Mouse (Mus musculus) G1E (cell line): ENCODE measurements around the gene Tecpr2. TPM values are rescaled to one million over a fixed set of nuclear protein-coding genes. Genes with fewer than 3 reads are reported as not detected.

Source experiments
- ATAC-seq: 2 replicates; pipeline ENCODE4 v1.8.0; 2016; ENCODE audit warnings: mild to moderate bottlenecking; ENCODE audit not compliant: insufficient number of reproducible peaks, poor library complexity, low FRiP score, severe bottlenecking; ENCODE audit errors: extremely low read depth
- DNase-seq: peaks from one replicate; pipeline ENCODE4 v3.0.0; 2012; ENCODE audit warnings: low spot score
- H3K27me3 ChIP-seq: 2 replicates; pipeline ENCODE4 v1.6.1; 2012; ENCODE audit warnings: mild to moderate bottlenecking, low read length, inconsistent platforms; ENCODE audit not compliant: insufficient read depth
- H3K36me3 ChIP-seq: replicated peaks from 2 replicates; pipeline ENCODE3; 2012; ENCODE audit warnings: mild to moderate bottlenecking, inconsistent platforms
- H3K4me1 ChIP-seq: 2 replicates; pipeline ENCODE4 v1.6.1; 2012; ENCODE audit warnings: low read depth, low read length, inconsistent platforms, mixed read lengths; ENCODE audit not compliant: insufficient read depth
- H3K4me3 ChIP-seq: 2 replicates; pipeline ENCODE4 v1.5.1; 2012; ENCODE audit warnings: low read depth, mild to moderate bottlenecking, inconsistent platforms, low read length, moderate library complexity, mixed read lengths
- H3K9me3 ChIP-seq: replicated peaks from 2 replicates; pipeline ENCODE4 v1.6.1; 2012; ENCODE audit warnings: inconsistent platforms
- CTCF ChIP-seq: IDR thresholded peaks from 2 replicates; pipeline ENCODE4 v1.5.1; 2012; ENCODE audit warnings: low read depth, low read length, inconsistent platforms, mixed read lengths
- GATA1 ChIP-seq: IDR thresholded peaks from 2 replicates; pipeline ENCODE4 v1.6.1; 2012; ENCODE audit warnings: borderline replicate concordance, low read length, inconsistent platforms, mixed read lengths
- GATA2 ChIP-seq: IDR thresholded peaks from 2 replicates; pipeline ENCODE4 v1.6.1; 2012; ENCODE audit warnings: low read depth, low read length, inconsistent platforms, borderline replicate concordance
- POLR2AphosphoS5 ChIP-seq: IDR thresholded peaks from 2 replicates; pipeline ENCODE4 v1.6.1; 2012; ENCODE audit warnings: low read depth, low read length, inconsistent platforms; ENCODE audit not compliant: insufficient replicate concordance
- TAL1 ChIP-seq: conservative IDR thresholded peaks from 2 replicates; pipeline ENCODE4 v1.6.1; 2012; ENCODE audit warnings: low read depth, low read length, inconsistent platforms, mixed read lengths
- polyA plus RNA-seq: library from polyadenylated mRNA; stranded (reverse); fragments of >175 nt; gene quantifications from 2 replicates; pipeline ENCODE4 v1.2.3, GENCODE M21; 2012
- total RNA-seq, 2 experiments: library from RNA; stranded (forward) in 1 of 2; stranded (reverse) in 1 of 2; fragments of 200-1000 nt in 1 of 2; fragments of >200 nt in 1 of 2; fragmentation: Nextera tagmentation in 1 of 2; gene quantifications; 2 replicates each; pipeline ENCODE4 v1.2.3; 2014 to 2017

Tecpr2 gene
- total and polyA plus RNA-seq, 3 experiments, result 5.6 to 13.9 (median 8.7) TPM

DNA sequence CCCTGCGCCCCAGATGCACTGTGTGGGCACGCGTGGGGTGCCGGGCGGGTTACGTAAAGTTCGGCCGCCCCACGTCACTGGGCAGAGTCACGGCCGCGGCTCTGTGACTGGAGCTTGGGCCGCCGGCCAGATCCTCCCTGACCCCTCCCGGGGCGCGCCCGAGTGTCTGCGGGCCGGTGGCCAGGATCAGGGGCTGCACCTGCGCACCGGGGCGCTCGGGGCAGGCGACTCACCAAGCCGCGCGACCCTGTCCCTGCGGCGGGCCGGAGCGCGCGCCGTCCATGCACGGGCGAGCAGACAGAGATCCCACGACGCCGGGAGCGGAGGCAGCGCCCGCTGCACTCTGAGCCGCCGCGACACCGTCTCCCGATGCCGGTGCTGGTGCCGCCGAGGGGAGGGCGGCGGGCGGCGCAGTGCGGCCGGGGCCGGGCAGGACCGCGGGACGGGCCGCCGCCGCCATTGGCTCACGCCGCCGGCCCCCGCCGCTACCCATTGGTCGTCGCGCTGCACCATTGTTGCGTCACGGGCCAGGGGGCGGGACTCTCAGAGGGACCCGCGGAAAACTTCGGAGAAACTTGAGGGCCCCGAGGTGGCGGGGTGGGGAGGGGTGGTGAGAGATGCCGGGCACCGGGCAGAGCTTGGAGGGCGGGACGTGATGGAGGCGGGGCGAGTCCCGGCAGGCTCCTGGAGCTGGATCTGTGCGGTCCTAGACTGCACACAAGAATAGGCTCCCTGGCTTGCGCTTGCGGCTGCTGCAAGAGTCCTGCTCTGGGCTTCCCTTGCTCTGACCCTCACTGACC is 89.7 kb downstream of the Tecpr2 start, which contains the start of gene Ankrd9:
Gene Ankrd9 (minus strand): TSS at position 434 of the 800 bp plus-strand sequence.
- peak; percentile 100 for DNase-seq
- Histone ChIP-seq H3K36me3 (peaks cover 43% of the 10 kb centered on the region), H3K4me3 (peak within 1 kb of the TSS; percentile 77), H3K9me3 (peaks cover 11% of the 10 kb centered on the region), H3K27me3 (peaks cover 11% of the 10 kb centered on the region; the same call in 1 of the 2 replicates), H3K4me1 (peaks cover 65% of the 10 kb centered on the region)
- no peak for TF ChIP-seq GATA1
- no peak for TF ChIP-seq POLR2AphosphoS5
- TF ChIP-seq TAL1, result no peak
- TF ChIP-seq CTCF, result no peak
- no peak for TF ChIP-seq GATA2
- peak; percentile 77 for ATAC-seq

DNA sequence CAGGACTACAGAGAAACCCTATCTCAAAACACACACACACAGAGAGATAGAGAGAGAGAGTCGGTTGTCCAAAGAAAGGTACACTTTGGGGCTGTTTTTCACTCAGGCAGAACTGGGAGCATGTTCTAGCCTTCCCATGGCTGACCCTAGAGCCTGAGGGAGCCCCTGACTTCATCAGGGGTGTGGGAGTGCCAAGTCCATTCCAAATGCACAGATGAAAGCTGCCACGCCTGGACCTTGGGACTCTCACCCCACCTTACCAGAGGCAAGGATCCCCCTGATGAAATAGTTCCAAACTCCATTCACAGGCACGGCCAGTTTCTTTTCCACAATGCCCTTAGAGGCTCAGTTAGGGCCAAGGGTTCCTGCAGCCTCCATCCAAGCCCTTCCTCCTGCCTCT is 90.7 kb downstream of the Tecpr2 start:
- DNase-seq (no peak), ATAC-seq (no peak)
- H3K9me3 ChIP-seq, result peaks cover 11% of the 10 kb centered on the region
- H3K4me3 ChIP-seq, result peak overlapping the region; percentile 77; the same call in 1 of the 2 replicates
- H3K36me3 ChIP-seq, result peaks cover 33% of the 10 kb centered on the region
- H3K4me1 ChIP-seq, result peaks cover 60% of the 10 kb centered on the region
- H3K27me3 ChIP-seq, result peaks cover 21% of the 10 kb centered on the region
- TF ChIP-seq CTCF, result no peak
- TF ChIP-seq POLR2AphosphoS5, result no peak
- no peak for TF ChIP-seq TAL1
- TF ChIP-seq GATA1, result no peak
- TF ChIP-seq GATA2, result no peak

DNA sequence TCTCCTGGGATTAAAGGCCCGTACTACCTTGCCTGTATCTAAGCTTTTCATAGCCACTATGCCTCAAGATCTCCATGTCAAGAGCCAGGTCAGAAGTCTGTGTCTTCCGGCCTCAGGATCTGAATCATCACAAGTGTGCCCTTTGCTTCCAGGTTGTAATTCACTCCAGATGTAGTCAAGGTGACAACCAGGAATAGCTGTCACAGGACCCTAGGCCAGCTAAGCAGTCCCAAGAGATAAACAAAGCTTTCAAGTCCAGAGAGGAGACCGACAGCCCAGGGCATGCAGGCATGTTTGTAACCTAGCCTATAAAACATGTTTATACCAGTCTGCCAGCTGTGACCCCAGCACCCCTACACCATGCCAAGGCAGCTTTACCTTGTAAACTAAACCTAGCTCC is 92.7 kb downstream of the Tecpr2 start:
- TF ChIP-seq CTCF, result no peak
- TF ChIP-seq POLR2AphosphoS5, result no peak
- no peak for TF ChIP-seq GATA2
- no peak for TF ChIP-seq TAL1
- no peak for TF ChIP-seq GATA1
- H3K4me1 ChIP-seq, result peaks cover 41% of the 10 kb centered on the region

DNA sequence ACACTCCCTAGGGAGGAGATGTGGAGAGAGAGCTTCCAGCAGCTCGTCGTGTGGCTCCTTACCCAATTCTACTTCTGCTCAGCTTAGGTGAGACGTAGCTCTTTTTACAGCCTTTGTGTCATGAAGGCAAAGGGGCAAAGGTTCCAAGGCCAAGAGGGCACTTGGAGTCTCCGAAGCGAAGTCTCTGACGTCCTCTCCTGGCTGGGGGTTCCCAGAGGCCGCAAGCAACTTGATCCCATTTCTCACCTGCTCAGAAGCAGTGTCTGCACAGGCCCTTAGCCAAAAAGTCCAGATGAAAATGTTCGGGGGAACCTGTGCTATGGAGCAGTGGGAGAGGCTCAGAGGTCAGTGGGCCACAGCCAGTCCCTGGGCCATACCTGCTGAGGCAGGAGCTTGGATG is 94.0 kb downstream of the Tecpr2 start:
- Histone ChIP-seq H3K27me3 (peaks cover 37% of the 10 kb centered on the region), H3K4me3 (no peak overlapping the region), H3K4me1 (peaks cover 28% of the 10 kb centered on the region), H3K36me3 (peaks cover under 1% of the 10 kb centered on the region), H3K9me3 (no peaks in the 10 kb centered on the region)
- DNase-seq, result no peak
- ATAC-seq, result no peak
- no peak for TF ChIP-seq POLR2AphosphoS5
- TF ChIP-seq GATA1, result no peak
- no peak for TF ChIP-seq GATA2
- TF ChIP-seq TAL1, result no peak
- TF ChIP-seq CTCF, result no peak

More for the DNA sequence above, 92.7 kb downstream of the Tecpr2 start:
- DNase-seq (no peak), ATAC-seq (no peak)
- H3K4me3 ChIP-seq, result no peak overlapping the region
- H3K9me3 ChIP-seq, result peaks cover 7% of the 10 kb centered on the region
- H3K27me3 ChIP-seq, result peaks cover 37% of the 10 kb centered on the region
- peaks cover 14% of the 10 kb centered on the region for H3K36me3 ChIP-seq

DNA sequence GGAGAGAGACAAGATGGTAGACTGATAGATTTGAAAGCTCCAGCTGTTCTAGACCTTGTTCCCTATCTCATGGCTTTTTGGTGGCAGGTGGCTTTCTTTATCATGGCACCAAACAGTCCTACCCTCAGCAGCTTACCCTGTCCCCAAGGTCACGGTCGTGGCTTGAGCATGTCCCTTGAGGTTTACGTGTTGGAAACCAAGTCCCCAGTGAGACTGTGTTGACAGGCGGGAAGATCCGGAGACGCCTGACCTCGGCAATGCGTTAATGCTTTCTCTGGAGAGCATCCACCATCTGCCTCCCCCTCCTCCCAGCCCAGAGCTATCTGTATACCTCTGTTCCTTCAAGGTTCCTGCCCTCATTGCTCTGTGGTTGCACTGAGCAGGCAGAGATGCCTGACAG is 94.7 kb downstream of the Tecpr2 start:
- H3K4me3 ChIP-seq, result no peak overlapping the region
- H3K4me1 ChIP-seq, result peaks cover 21% of the 10 kb centered on the region
- ATAC-seq (no peak), DNase-seq (no peak)
- no peak for TF ChIP-seq POLR2AphosphoS5
- no peak for TF ChIP-seq GATA2
- TF ChIP-seq CTCF, result no peak
- TF ChIP-seq TAL1, result no peak
- no peak for TF ChIP-seq GATA1
- peaks cover 37% of the 10 kb centered on the region for H3K27me3 ChIP-seq
- H3K36me3 ChIP-seq, result no peaks in the 10 kb centered on the region
- no peaks in the 10 kb centered on the region for H3K9me3 ChIP-seq

DNA sequence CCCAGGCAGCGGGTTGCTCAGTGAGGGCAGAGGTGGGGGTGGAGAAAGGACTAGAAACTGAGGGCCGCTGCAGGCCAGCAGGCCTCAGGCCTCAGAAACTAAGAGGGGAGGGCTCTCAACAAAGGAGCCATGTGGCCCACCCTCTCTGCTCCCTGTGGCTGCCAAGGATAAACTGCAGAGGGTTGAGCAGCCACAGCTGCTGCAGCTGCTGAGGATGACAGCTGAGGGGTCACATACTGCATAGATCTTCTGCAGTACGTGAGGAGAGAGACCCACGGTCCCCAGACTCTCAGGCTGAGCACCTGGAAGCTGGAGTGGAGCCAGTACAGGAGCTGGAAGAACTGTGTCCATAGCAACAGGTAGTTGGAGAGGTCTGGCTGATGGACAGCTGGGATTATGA is 95.5 kb downstream of the Tecpr2 start:
- Histone ChIP-seq H3K4me3 (no peak overlapping the region), H3K9me3 (no peaks in the 10 kb centered on the region), H3K4me1 (peaks cover 21% of the 10 kb centered on the region), H3K36me3 (no peaks in the 10 kb centered on the region), H3K27me3 (peaks cover 37% of the 10 kb centered on the region)
- TF ChIP-seq CTCF (no peak), GATA1 (no peak), POLR2AphosphoS5 (no peak), TAL1 (no peak), GATA2 (no peak)
- DNase-seq (no peak), ATAC-seq (no peak)
